Mouse (Mus musculus) lung, postnatal 14 days (tissue): Measurements from ENCODE around the gene Gadd45g.

ENCODE experiments used
- DNase-seq: peaks from one replicate; pipeline ENCODE4 v3.0.0; 2021

The Gadd45g gene

GRCm38 (mm10) chr13:51846301-51846867, at the start of gene Gadd45g:
Gene Gadd45g, plus strand, starts transcription at chr13:51846678.
- peak; percentile 96 for DNase-seq

- no peak for DNase-seq
These were observed 48.4 kb upstream of the Gadd45g start for GRCm38 (mm10) chr13:51797899-51798746.

- DNase-seq = no peak
These were observed 46.5 kb upstream of the Gadd45g start for GRCm38 (mm10) chr13:51799735-51800522.

GRCm38 (mm10) chr13:51800921-51801320, 45.6 kb upstream of the Gadd45g start:
- no peak for DNase-seq

- DNase-seq = no peak
These were observed 40.8 kb upstream of the Gadd45g start for GRCm38 (mm10) chr13:51805634-51806033.

GRCm38 (mm10) chr13:51806220-51806619, 40.3 kb upstream of the Gadd45g start:
- no peak for DNase-seq

- DNase-seq = no peak
These were observed 38.3 kb upstream of the Gadd45g start for GRCm38 (mm10) chr13:51808141-51808540.

GRCm38 (mm10) chr13:51813621-51814615, 32.6 kb upstream of the Gadd45g start:
- DNase-seq = peak; percentile 35

- no peak for DNase-seq
These were observed 31.8 kb upstream of the Gadd45g start for GRCm38 (mm10) chr13:51814646-51815045.

- peak; percentile 61 for DNase-seq
These were observed 30.5 kb upstream of the Gadd45g start for GRCm38 (mm10) chr13:51815865-51816504.

GRCm38 (mm10) chr13:51816559-51817041, 29.9 kb upstream of the Gadd45g start:
- peak; percentile 36 for DNase-seq

GRCm38 (mm10) chr13:51818170-51818943, 28.1 kb upstream of the Gadd45g start:
- no peak for DNase-seq

- no peak for DNase-seq
These were observed 27.5 kb upstream of the Gadd45g start for GRCm38 (mm10) chr13:51818944-51819326.

- no peak for DNase-seq
These were observed 27.1 kb upstream of the Gadd45g start for GRCm38 (mm10) chr13:51819351-51819750.

GRCm38 (mm10) chr13:51821988-51822387, 24.5 kb upstream of the Gadd45g start:
- DNase-seq = no peak

GRCm38 (mm10) chr13:51823822-51824495, 22.5 kb upstream of the Gadd45g start:
- no peak for DNase-seq

GRCm38 (mm10) chr13:51830744-51831450, 15.6 kb upstream of the Gadd45g start:
- DNase-seq = peak; percentile 63

- no peak for DNase-seq
These were observed 14.0 kb upstream of the Gadd45g start for GRCm38 (mm10) chr13:51832491-51832890.

- no peak for DNase-seq
These were observed 12.9 kb upstream of the Gadd45g start for GRCm38 (mm10) chr13:51833611-51834010.
